Mouse (Mus musculus): Measurements from ENCODE around the gene Leng1. TPM values are rescaled to one million over a fixed set of nuclear protein-coding genes. Genes with fewer than 3 reads are reported as not detected.
"Not testable (repeated sequence)": the region's sequence is repeated elsewhere in the genome, so short reads cannot be mapped to it uniquely, and the experiment has no call there.

The Leng1 gene
- polyA plus RNA-seq, 1 experiment from 2014 or later = 6.6 TPM

DNA sequence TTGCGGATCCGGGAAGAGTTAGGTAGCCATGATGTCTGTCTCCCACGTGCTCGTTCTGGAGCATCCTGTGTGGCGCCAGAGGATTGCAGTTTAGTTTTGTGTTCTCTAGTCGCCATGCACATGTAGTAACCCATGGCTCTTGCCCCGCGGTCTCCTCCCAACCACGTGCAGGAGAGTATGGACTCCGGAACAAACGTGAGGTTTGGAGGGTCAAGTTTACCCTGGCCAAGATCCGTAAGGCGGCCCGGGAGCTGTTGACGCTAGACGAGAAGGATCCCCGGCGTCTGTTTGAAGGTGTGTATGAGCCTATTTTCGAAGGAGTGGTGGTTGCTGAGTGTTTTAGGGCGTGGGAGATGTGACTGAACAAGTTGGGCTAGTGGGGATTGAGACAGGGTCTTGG is 38.8 kb upstream of the Leng1 start:
- H3K4me2 ChIP-seq = peak overlapping the region; percentile 83
- no peaks in the 10 kb centered on the region for H3K27me3 ChIP-seq
- peaks cover 31% of the 10 kb centered on the region for H3K4me1 ChIP-seq (replicated peaks)
- peak; percentile 26 for ATAC-seq (ENCODE audit: insufficient read depth)
- H3K9me3 ChIP-seq (replicated peaks) = no peaks in the 10 kb centered on the region
- peak overlapping the region; percentile 93 for H3K27ac ChIP-seq (replicated peaks)
- H3K4me3 ChIP-seq (replicated peaks) = peak overlapping the region; percentile 75
- under 1% methylated on average over 20 of the region's 20 CpGs for WGBS (ENCODE audit: insufficient replicate concordance)
- peak overlapping the region; percentile 66 for H3K9ac ChIP-seq
- H3K36me3 ChIP-seq (replicated peaks) = peaks cover 42% of the 10 kb centered on the region

DNA sequence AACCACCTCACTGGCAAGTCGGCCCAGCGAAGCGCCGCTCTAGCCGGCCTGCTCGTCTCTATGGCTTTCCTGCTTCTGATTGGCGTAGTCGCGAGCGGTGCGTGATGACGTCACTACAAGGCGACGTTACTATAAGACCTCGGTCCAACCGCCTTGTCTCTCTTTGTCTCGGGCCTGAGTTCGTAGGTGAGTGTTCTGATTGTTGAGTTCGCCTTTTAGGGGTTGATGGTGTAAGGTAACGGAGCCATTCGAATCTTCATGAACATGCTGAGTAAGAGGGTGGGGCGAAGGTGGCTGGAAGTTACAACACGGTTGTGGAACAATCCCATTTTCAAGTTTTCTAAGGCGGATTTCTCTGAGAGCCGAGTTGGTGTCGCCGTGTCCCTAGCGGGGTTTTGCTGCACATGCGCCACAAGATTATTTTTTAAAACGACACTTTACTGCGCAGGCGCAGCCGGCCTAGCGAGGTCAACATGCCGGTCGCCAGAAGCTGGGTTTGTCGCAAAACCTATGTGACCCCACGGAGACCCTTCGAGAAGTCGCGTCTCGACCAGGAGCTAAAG is 38.3 kb upstream of the Leng1 start, which contains the start of gene Rps9:
Gene Rps9, plus strand, starts transcription at position 115 of the 563 bp plus-strand sequence.
- Histone ChIP-seq H3K9me3 (replicated peaks) (no peaks in the 10 kb centered on the region), H3K27me3 (no peaks in the 10 kb centered on the region), H3K4me1 (replicated peaks) (peaks cover 31% of the 10 kb centered on the region), H3K27ac (replicated peaks) (peak within 1 kb of the TSS; percentile 93), H3K4me2 (peak within 1 kb of the TSS; percentile 83), H3K4me3 (replicated peaks) (peak within 1 kb of the TSS; percentile 75), H3K36me3 (replicated peaks) (peaks cover 42% of the 10 kb centered on the region), H3K9ac (peak within 1 kb of the TSS; percentile 66)
- WGBS (ENCODE audit: insufficient replicate concordance) = 1% methylated on average over 42 of the region's 42 CpGs
- peak; percentile 89 for ATAC-seq (ENCODE audit: insufficient read depth)

DNA sequence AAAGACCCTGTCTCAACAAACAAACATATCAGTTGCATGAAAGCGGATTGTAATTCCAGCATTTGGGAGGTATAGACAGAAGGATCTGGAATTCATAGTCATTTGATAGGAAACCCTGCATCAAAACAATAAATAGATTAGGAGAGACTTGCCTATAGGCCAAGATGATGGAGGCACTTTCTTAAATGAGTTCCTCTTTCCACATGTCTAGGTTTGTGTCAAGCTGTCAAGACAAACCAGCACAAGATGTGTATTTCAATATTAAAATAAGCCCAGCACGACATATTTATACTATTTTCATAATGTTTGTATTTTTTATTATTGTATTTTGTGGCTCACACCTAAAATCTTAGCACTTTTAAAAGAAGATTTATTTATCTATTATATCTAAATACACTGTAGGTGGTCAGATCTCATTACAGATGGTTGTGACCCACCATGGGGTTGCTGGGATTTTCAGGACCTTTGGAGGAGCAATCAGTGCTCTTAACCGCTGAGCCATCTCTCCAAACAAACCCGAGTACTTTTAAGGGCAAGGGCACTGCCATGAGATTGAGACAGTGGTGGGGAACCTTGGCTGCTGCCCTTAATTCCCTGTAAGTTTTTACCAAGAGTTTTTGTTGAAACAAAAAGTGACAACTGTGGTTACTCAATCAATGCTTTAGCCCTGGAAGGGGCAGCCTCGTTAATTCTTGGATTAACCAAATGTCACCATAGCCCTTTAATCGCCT is 37.7 kb upstream of the Leng1 start:
- H3K4me1 ChIP-seq (replicated peaks) = peaks cover 31% of the 10 kb centered on the region
- ATAC-seq (ENCODE audit: insufficient read depth) = peak; percentile 43
- peaks cover 44% of the 10 kb centered on the region for H3K36me3 ChIP-seq (replicated peaks)

GRCm38 (mm10) chr7:3698471-3698870 is 32.8 kb upstream of the Leng1 start:
- H3K4me1 ChIP-seq (replicated peaks) = peaks cover 29% of the 10 kb centered on the region
- no peaks in the 10 kb centered on the region for H3K9me3 ChIP-seq (replicated peaks)
- peaks cover 14% of the 10 kb centered on the region; the same call in 1 of the 2 replicates for H3K36me3 ChIP-seq (replicated peaks)
- no peak overlapping the region for H3K4me2 ChIP-seq
- no peak overlapping the region for H3K9ac ChIP-seq
- H3K27me3 ChIP-seq = no peaks in the 10 kb centered on the region
- no peak for ATAC-seq (ENCODE audit: insufficient read depth)
- no peak overlapping the region for H3K27ac ChIP-seq (replicated peaks)
- no peak overlapping the region for H3K4me3 ChIP-seq (replicated peaks)
- 73% methylated on average over 6 of the region's 6 CpGs for WGBS (ENCODE audit: insufficient replicate concordance)

More for the DNA sequence above, 37.7 kb upstream of the Leng1 start:
- H3K4me3 ChIP-seq (replicated peaks) = peak overlapping the region; percentile 75
- no peaks in the 10 kb centered on the region for H3K9me3 ChIP-seq (replicated peaks)
- WGBS (ENCODE audit: insufficient replicate concordance) = 18% methylated on average over 6 of the region's 6 CpGs
- H3K4me2 ChIP-seq = peak overlapping the region; percentile 83
- peak overlapping the region; percentile 43; the same call in 1 of the 2 replicates for H3K9ac ChIP-seq
- peak overlapping the region; percentile 93 for H3K27ac ChIP-seq (replicated peaks)
- no peaks in the 10 kb centered on the region for H3K27me3 ChIP-seq

- H3K4me2 ChIP-seq = peak overlapping the region; percentile 94
- H3K27ac ChIP-seq (replicated peaks) = peak overlapping the region; percentile 88; the same call in 1 of the 2 replicates
- H3K9ac ChIP-seq = peak overlapping the region; percentile 74
- not testable (repeated sequence) for ATAC-seq (ENCODE audit: insufficient read depth); H3K36me3 ChIP-seq (replicated peaks); H3K27me3 ChIP-seq; H3K9me3 ChIP-seq (replicated peaks)
- WGBS (ENCODE audit: insufficient replicate concordance) = 8% methylated on average over 9 of the region's 9 CpGs
- peaks cover 40% of the 10 kb centered on the region for H3K4me1 ChIP-seq (replicated peaks)
- peak overlapping the region; percentile 72 for H3K4me3 ChIP-seq (replicated peaks)
These were observed 29.3 kb upstream of the Leng1 start for GRCm38 (mm10) chr7:3694949-3695305.

DNA sequence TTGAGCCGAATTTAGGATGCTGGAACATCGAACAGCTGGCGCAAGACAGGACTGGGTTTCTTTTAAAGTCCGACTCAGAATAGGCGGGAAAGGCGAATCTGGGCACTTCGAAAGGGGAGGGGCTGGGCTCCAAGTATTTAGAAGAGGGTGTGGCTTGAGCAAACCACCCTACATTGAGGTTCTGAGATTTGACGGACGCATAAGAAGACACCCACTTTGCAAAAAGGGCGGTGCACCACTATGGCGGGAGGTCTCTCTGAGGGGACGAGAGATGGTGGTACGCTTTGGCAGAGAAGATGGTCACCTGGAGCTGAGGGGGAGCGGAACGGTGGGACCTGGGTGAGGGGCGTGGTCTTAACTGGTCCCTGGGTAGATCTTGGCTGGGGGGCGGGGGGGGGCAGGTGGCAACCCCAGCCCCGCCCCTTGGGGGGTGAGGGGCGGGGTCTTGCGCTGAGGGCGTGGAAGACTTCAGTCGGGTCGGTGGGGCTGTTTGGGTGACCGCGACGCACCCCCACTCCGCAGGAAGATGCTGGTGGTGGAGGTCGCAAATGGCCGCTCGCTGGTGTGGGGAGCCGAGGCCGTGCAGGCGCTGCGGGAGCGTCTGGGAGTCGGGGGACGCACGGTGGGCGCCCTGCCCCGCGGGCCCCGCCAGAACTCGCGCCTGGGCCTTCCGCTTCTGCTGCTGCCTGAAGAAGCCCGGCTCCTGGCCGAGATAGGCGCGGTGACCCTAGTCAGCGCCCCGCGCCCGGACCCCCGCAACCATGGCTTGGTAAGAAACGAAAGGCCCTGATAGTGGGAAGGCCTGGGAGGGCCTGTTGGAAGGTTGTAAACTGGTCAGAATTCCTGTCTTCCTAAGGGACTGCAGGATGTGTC is 28.7 kb upstream of the Leng1 start:
- Histone ChIP-seq H3K36me3 (replicated peaks) (0 out of 2 replicates have a peak, but pooled peaks cover 7% of the 10 kb centered on the region), H3K9me3 (replicated peaks) (no peaks in the 10 kb centered on the region), H3K27ac (replicated peaks) (peak overlapping the region; percentile 88), H3K4me2 (peak overlapping the region; percentile 94), H3K27me3 (no peaks in the 10 kb centered on the region), H3K4me3 (replicated peaks) (peak overlapping the region; percentile 72), H3K9ac (peak overlapping the region; percentile 74), H3K4me1 (replicated peaks) (peaks cover 40% of the 10 kb centered on the region)
- peak; percentile 47 for ATAC-seq (ENCODE audit: insufficient read depth)
- WGBS (ENCODE audit: insufficient replicate concordance) = 1% methylated on average over 55 of the region's 55 CpGs

DNA sequence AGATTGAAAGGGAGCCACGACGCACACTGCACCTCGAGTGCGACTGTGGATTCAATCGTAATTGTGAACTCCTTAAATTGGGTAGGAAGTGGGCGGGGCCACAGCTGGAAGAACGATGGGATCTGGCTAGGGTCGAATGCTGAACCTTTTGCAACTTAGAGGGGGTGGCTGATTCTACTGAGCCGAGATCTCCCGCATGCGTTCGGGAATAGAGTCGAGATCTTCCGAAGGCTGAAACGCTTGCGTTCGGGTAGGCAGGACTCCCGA is 28.1 kb upstream of the Leng1 start:
- Histone ChIP-seq H3K36me3 (replicated peaks) (0 out of 2 replicates have a peak, but pooled peaks cover 7% of the 10 kb centered on the region), H3K4me3 (replicated peaks) (peak overlapping the region; percentile 72), H3K27ac (replicated peaks) (peak overlapping the region; percentile 88), H3K4me2 (peak overlapping the region; percentile 94), H3K4me1 (replicated peaks) (peaks cover 40% of the 10 kb centered on the region), H3K9me3 (replicated peaks) (no peaks in the 10 kb centered on the region), H3K9ac (peak overlapping the region; percentile 74), H3K27me3 (no peaks in the 10 kb centered on the region)
- under 1% methylated on average over 18 of the region's 18 CpGs for WGBS (ENCODE audit: insufficient replicate concordance)
- no peak for ATAC-seq (ENCODE audit: insufficient read depth)

- H3K9me3 ChIP-seq (replicated peaks) = no peaks in the 10 kb centered on the region
- H3K27me3 ChIP-seq = no peaks in the 10 kb centered on the region
- H3K36me3 ChIP-seq (replicated peaks) = peaks cover 3% of the 10 kb centered on the region; the same call in 1 of the 2 replicates
- under 1% methylated on average over 55 of the region's 55 CpGs for WGBS (ENCODE audit: insufficient replicate concordance)
- H3K4me2 ChIP-seq = peak within 1 kb of the TSS; percentile 94
- H3K9ac ChIP-seq = peak within 1 kb of the TSS; percentile 74
- peak within 1 kb of the TSS; percentile 88 for H3K27ac ChIP-seq (replicated peaks)
- H3K4me1 ChIP-seq (replicated peaks) = peaks cover 40% of the 10 kb centered on the region
- ATAC-seq (ENCODE audit: insufficient read depth) = peak; percentile 80
- H3K4me3 ChIP-seq (replicated peaks) = peak within 1 kb of the TSS; percentile 72
These were observed 27.6 kb upstream of the Leng1 start, which contains the start of gene Mboat7 for GRCm38 (mm10) chr7:3692987-3693808. Mboat7 (minus strand) TSS chr7:3693523.

GRCm38 (mm10) chr7:3692382-3692986 is 26.8 kb upstream of the Leng1 start, which contains the start of gene Tsen34:
Tsen34 (plus strand) TSS chr7:3692863.
- under 1% methylated on average over 49 of the region's 49 CpGs for WGBS (ENCODE audit: insufficient replicate concordance)
- ATAC-seq (ENCODE audit: insufficient read depth) = peak; percentile 47
- Histone ChIP-seq H3K36me3 (replicated peaks) (peaks cover 2% of the 10 kb centered on the region), H3K9ac (peak within 1 kb of the TSS; percentile 74), H3K4me1 (replicated peaks) (peaks cover 40% of the 10 kb centered on the region), H3K27me3 (no peaks in the 10 kb centered on the region), H3K4me3 (replicated peaks) (peak within 1 kb of the TSS; percentile 72), H3K27ac (replicated peaks) (peak within 1 kb of the TSS; percentile 88), H3K4me2 (peak within 1 kb of the TSS; percentile 94), H3K9me3 (replicated peaks) (no peaks in the 10 kb centered on the region)

- peak overlapping the region; percentile 74 for H3K9ac ChIP-seq
- H3K4me1 ChIP-seq (replicated peaks) = peaks cover 40% of the 10 kb centered on the region
- 9% methylated on average over 3 of the region's 3 CpGs for WGBS (ENCODE audit: insufficient replicate concordance)
- H3K9me3 ChIP-seq (replicated peaks) = no peaks in the 10 kb centered on the region
- no peaks in the 10 kb centered on the region for H3K27me3 ChIP-seq
- H3K4me3 ChIP-seq (replicated peaks) = peak overlapping the region; percentile 72
- no peak for ATAC-seq (ENCODE audit: insufficient read depth)
- peak overlapping the region; percentile 94 for H3K4me2 ChIP-seq
- H3K36me3 ChIP-seq (replicated peaks) = peaks cover 4% of the 10 kb centered on the region
- peak overlapping the region; percentile 88; the same call in 1 of the 2 replicates for H3K27ac ChIP-seq (replicated peaks)
These were observed 26.3 kb upstream of the Leng1 start for GRCm38 (mm10) chr7:3691919-3692318.

Measured in liver, embryonic 15.5 days (tissue).